Mouse (Mus musculus): ENCODE data around the gene Cd37.

DNA sequence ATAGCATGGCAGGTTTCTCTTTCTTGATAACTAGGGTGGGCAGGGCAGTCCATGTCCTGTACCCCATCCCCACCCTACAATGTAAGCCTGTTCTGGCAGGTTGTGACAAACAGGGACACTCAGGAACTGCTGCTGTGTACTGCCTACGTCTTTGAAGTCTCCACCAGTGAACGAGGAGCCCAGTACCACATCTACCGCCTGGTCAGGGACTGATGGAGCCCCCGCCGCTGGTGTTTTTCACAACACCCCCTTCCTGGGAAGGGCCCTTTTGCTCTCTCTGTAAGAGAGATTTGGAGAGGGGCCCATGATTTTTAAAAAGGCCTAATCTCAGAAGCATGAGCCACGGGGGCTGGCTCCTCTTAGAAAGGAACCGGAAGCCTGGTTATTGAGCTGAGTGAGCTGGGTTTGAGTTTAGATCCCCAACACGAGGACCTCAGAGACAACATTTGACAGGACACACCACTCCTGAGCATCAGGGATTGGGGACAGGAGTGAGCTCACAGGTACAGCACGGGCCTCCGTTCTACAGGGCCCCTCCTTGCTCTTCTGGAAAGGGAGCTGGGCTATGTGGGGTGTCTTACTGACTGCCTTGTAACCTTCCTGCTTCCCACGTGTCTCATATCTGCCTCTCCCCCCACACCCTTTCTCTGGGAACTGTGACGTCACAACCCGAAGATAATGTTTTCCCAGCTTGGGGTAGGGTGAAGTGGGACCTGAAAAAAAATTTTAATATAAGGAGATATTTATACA is 6.0 kb downstream of the Cd37 start:
- TF ChIP-seq CTCF (IDR thresholded peaks at IDR 0.05; ENCODE audit: low read depth, low read length): no peak
- TF ChIP-seq POLR2A (IDR thresholded peaks at IDR 0.05; ENCODE audit: extremely low read depth, insufficient read depth, low read length): no peak

All from liver, adult 2 months (tissue).